Mouse (Mus musculus) brain, embryonic 14.5 days (tissue): ENCODE results near the gene Rbfox2. TPM values are rescaled to one million over a fixed set of nuclear protein-coding genes. Genes with fewer than 3 reads are reported as not detected.
A peak's percentile ranks its signal among the peaks of the same experiment; 100 is the strongest.

Source experiments
- DNase-seq: peaks from one replicate; pipeline ENCODE4 v3.0.0-alpha.2; 2011; ENCODE audit warnings: low read depth
- CTCF ChIP-seq: fragments of 200-500 bp; IDR thresholded peaks from 2 replicates; pipeline ENCODE4 v1.5.1; 2012; ENCODE audit warnings: inconsistent platforms, mild to moderate bottlenecking, moderate library complexity, borderline replicate concordance; ENCODE audit not compliant: insufficient read depth, insufficient read length; ENCODE audit errors: extremely low read depth
- POLR2A ChIP-seq: fragments of 200-500 bp; IDR thresholded peaks from 2 replicates; pipeline ENCODE4 v1.6.1; 2012; ENCODE audit warnings: mild to moderate bottlenecking, inconsistent platforms, borderline replicate concordance; ENCODE audit not compliant: poor library complexity, insufficient read depth, insufficient read length, severe bottlenecking; ENCODE audit errors: extremely low read depth
- polyA plus RNA-seq: library from polyadenylated mRNA; depleted of rRNA; stranded (reverse); fragments of >200 nt; gene quantifications from 2 replicates; pipeline ENCODE4 v1.2.3, GENCODE M21; 2012

Rbfox2 gene
- polyA plus RNA-seq, 1 experiment: 367 TPM

GRCm38 (mm10) chr15:77215178-77215800, 91.5 kb downstream of the Rbfox2 start:
- TF ChIP-seq CTCF: no peak
- no peak for TF ChIP-seq POLR2A
- DNase-seq: no peak

- TF ChIP-seq CTCF (no peak), POLR2A (no peak)
- DNase-seq: peak; percentile 64
These were observed 92.2 kb downstream of the Rbfox2 start for GRCm38 (mm10) chr15:77214410-77215107.

GRCm38 (mm10) chr15:77213829-77214228, 93.0 kb downstream of the Rbfox2 start:
- no peak for TF ChIP-seq POLR2A
- no peak for TF ChIP-seq CTCF
- peak; percentile 34 for DNase-seq

- no peak for DNase-seq
- TF ChIP-seq CTCF (no peak), POLR2A (no peak)
These were observed 94.0 kb downstream of the Rbfox2 start for GRCm38 (mm10) chr15:77212818-77213217.

GRCm38 (mm10) chr15:77212217-77212757, 94.5 kb downstream of the Rbfox2 start:
- TF ChIP-seq POLR2A: no peak
- TF ChIP-seq CTCF: no peak
- DNase-seq: no peak

GRCm38 (mm10) chr15:77206996-77207395, 99.8 kb downstream of the Rbfox2 start:
- DNase-seq: no peak
- TF ChIP-seq POLR2A: no peak
- no peak for TF ChIP-seq CTCF

- TF ChIP-seq POLR2A (no peak), CTCF (no peak)
- no peak for DNase-seq
These were observed 101.9 kb downstream of the Rbfox2 start for GRCm38 (mm10) chr15:77204951-77205350.

- peak; percentile 57 for DNase-seq
- TF ChIP-seq POLR2A (no peak), CTCF (no peak)
These were observed 103.4 kb downstream of the Rbfox2 start for GRCm38 (mm10) chr15:77203255-77203981.

- no peak for DNase-seq
- TF ChIP-seq POLR2A: no peak
- TF ChIP-seq CTCF: no peak
These were observed 103.9 kb downstream of the Rbfox2 start for GRCm38 (mm10) chr15:77202881-77203254.

GRCm38 (mm10) chr15:77202223-77202622, 104.6 kb downstream of the Rbfox2 start:
- TF ChIP-seq POLR2A (no peak), CTCF (no peak)
- DNase-seq: peak; percentile 66

- peak; percentile 68 for DNase-seq
- no peak for TF ChIP-seq CTCF
These were observed 110.0 kb downstream of the Rbfox2 start for GRCm38 (mm10) chr15:77196827-77197226.
